Mouse (Mus musculus) forebrain, embryonic 13.5 days (tissue): ENCODE measurements at regions not wholly inside any gene's neighbourhood (a gene's known extent, or its start where the extent isn't known, plus 50 kb on each side); places are given as distances from the start of the nearest gene placed in this dataset.
A peak's percentile ranks its signal among the peaks of the same experiment; 100 is the strongest.

Source experiments
- ATAC-seq: fragments of 200-750 bp; cut with Nextera tagmentation; 2 replicates; pipeline ENCODE4 v1.8.0; 2017
- H3K27ac ChIP-seq: fragments of 300-500 bp; sonication (generic); 2 replicates; pipeline ENCODE4 v1.5.1; 2015; ENCODE audit warnings: inconsistent platforms, mild to moderate bottlenecking, moderate library complexity
- H3K27me3 ChIP-seq: fragments of 300-500 bp; sonication (generic); 2 replicates; pipeline ENCODE4 v1.6.1; 2015; ENCODE audit warnings: mild to moderate bottlenecking, inconsistent platforms
- H3K36me3 ChIP-seq: fragments of 300-500 bp; sonication (generic); 2 replicates; pipeline ENCODE4 v1.6.1; 2015; ENCODE audit warnings: mild to moderate bottlenecking, inconsistent platforms; ENCODE audit not compliant: poor library complexity, severe bottlenecking
- H3K4me1 ChIP-seq: fragments of 300-500 bp; sonication (generic); 2 replicates; pipeline ENCODE4 v1.6.1; 2015; ENCODE audit warnings: inconsistent platforms
- H3K4me2 ChIP-seq: fragments of 300-500 bp; sonication (generic); 2 replicates; pipeline ENCODE4 v1.6.1; 2015; ENCODE audit warnings: inconsistent platforms, mild to moderate bottlenecking, moderate library complexity
- H3K4me3 ChIP-seq: fragments of 300-500 bp; sonication (generic); 2 replicates; pipeline ENCODE4 v1.5.1; 2015; ENCODE audit warnings: mild to moderate bottlenecking, inconsistent platforms
- H3K9ac ChIP-seq: fragments of 300-500 bp; sonication (generic); 2 replicates; pipeline ENCODE4 v1.6.1; 2015; ENCODE audit warnings: mild to moderate bottlenecking, inconsistent platforms
- H3K9me3 ChIP-seq: fragments of 300-500 bp; sonication (generic); replicated peaks from 2 replicates; pipeline ENCODE4 v1.6.1; 2016; ENCODE audit warnings: inconsistent platforms
- WGBS: fragments of 180-500 bp; shearing (Covaris S2); methylation state at CpG from one replicate; pipeline ENCODE4 v1.1.7; 2015; 5-methylcytosine and 5-hydroxymethylcytosine counted together

DNA sequence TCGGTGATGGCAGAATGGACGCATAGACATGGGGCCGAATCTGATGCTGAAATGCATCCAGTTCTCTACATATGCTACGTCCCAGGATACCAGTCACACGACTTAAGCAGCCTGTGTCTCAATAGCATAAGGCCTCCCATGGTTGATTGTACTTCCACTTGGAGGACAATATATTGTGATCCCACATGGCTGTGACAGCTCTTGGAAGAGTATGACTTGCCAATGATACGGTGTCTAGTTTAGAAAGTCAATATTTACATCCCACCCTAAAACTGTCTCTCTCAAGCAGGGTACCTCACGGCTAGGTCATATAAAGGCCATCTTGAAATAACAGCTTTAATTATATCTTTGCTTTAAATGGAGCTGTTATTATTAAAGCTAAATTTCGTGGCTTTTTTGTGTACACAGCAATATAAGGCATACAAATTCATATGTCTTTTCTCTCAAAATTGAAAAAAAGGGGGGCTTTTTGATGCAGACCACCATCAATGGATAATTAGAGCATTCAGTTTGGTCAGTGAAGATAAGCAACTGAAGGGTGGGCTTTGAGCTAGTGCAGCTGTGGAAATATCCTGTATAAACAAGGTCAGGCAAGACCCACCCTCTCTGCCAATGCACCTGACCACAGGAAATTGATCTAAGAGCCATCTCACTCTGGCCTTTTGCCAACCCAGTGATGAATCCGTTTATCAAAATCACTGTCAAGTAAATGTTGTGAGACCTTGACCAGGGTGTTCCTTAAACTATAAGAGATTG is 551.9 kb upstream of the Map3k7 start:
- Histone ChIP-seq H3K9ac (no peak overlapping the region), H3K36me3 (no peaks in the 10 kb centered on the region), H3K27me3 (no peaks in the 10 kb centered on the region), H3K4me3 (no peak overlapping the region), H3K9me3 (no peaks in the 10 kb centered on the region), H3K27ac (no peak overlapping the region), H3K4me1 (0 out of 2 replicates have a peak, but pooled peaks cover 3% of the 10 kb centered on the region), H3K4me2 (no peak overlapping the region)
- ATAC-seq: no peak
- 88% methylated on average over 9 of the region's 9 CpGs for WGBS

GRCm38 (mm10) chr4:31417161-31417560 is 546.7 kb upstream of the Map3k7 start:
- 0 out of 2 replicates have a peak, but pooled peaks cover 4% of the 10 kb centered on the region for H3K9me3 ChIP-seq
- no peaks in the 10 kb centered on the region for H3K36me3 ChIP-seq
- no peak for ATAC-seq
- 96% methylated on average over 4 of the region's 4 CpGs for WGBS
- H3K9ac ChIP-seq: no peak overlapping the region
- 0 out of 2 replicates have a peak, but pooled peaks cover 3% of the 10 kb centered on the region for H3K4me1 ChIP-seq
- no peak overlapping the region for H3K27ac ChIP-seq
- no peaks in the 10 kb centered on the region for H3K27me3 ChIP-seq
- no peak overlapping the region for H3K4me3 ChIP-seq
- H3K4me2 ChIP-seq: no peak overlapping the region

DNA sequence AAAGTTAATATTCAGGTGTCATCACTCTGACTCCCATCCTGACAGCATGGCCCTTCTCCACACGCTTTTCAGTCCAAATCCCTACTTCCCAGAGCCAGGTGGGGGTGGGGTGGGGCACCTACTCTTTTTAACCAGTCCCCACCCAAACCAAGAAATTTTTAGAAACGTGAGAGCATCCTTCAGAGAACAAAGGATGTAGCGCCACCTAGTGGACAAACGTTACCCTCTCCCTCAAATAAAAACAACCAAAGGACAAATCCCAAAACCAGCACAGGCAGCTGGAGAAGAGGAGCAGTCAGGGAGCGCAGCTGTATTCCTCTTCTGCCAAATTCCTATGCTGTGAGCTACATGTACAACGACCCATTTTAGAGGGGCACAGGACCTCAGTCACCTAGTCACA is 544.7 kb upstream of the Map3k7 start:
- Histone ChIP-seq H3K9ac (no peak overlapping the region), H3K27me3 (no peaks in the 10 kb centered on the region), H3K4me1 (no peaks in the 10 kb centered on the region), H3K27ac (no peak overlapping the region), H3K36me3 (no peaks in the 10 kb centered on the region), H3K9me3 (0 out of 2 replicates have a peak, but pooled peaks cover 4% of the 10 kb centered on the region), H3K4me3 (no peak overlapping the region), H3K4me2 (no peak overlapping the region)
- peak; percentile 66 for ATAC-seq
- 14% methylated on average over 6 of the region's 6 CpGs for WGBS

GRCm38 (mm10) chr4:31420167-31420566 is 543.7 kb upstream of the Map3k7 start:
- Histone ChIP-seq H3K9ac (no peak overlapping the region), H3K27ac (no peak overlapping the region), H3K9me3 (0 out of 2 replicates have a peak, but pooled peaks cover 4% of the 10 kb centered on the region), H3K4me2 (no peak overlapping the region), H3K4me3 (no peak overlapping the region), H3K4me1 (no peaks in the 10 kb centered on the region), H3K36me3 (no peaks in the 10 kb centered on the region), H3K27me3 (no peaks in the 10 kb centered on the region)
- 89% methylated on average over 9 of the region's 9 CpGs for WGBS
- ATAC-seq: no peak

DNA sequence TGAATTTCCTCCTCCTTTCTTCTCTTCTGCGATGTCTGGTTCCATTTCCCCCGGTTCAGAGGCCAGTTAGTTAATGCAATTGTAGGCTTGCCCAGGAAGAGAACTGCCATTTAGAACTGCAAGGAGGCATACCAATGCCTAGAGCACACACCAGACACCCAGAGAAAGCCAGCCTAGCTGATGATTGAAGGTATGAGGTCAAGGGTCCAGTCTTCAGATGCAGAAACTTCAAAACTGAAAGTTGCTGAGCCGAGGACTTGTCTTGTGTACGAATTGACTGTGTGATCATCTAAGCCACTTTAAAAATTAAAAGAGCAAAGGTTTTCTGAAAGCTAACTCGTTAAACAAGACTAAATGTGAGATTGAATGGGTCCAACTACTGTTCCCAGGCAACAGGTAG is 542.5 kb upstream of the Map3k7 start:
- WGBS: 71% methylated on average over 5 of the region's 5 CpGs
- Histone ChIP-seq H3K36me3 (no peaks in the 10 kb centered on the region), H3K4me2 (no peak overlapping the region), H3K4me1 (no peaks in the 10 kb centered on the region), H3K9ac (no peak overlapping the region), H3K27ac (no peak overlapping the region), H3K9me3 (0 out of 2 replicates have a peak, but pooled peaks cover 4% of the 10 kb centered on the region), H3K4me3 (no peak overlapping the region), H3K27me3 (no peaks in the 10 kb centered on the region)
- ATAC-seq: no peak

DNA sequence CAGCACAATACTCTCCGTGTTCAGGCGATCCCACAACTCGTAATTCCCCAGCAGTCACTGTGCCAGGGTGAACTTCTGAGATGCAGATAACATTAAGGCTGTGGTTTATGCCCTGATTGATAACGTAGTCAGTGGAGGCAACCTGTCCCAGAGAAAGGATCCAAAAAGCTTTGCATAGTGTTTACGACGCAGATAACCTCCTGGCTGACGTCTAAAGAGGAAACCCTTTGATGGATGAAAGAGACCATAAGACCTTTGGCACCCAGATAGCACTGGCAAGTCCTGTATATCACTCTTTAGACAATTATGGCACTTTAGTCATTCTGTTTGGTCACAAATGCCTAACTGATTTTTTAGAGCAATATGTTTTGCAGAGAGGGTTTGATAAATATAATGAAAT is 538.8 kb upstream of the Map3k7 start:
- H3K27ac ChIP-seq: no peak overlapping the region
- no peaks in the 10 kb centered on the region for H3K9me3 ChIP-seq
- H3K36me3 ChIP-seq: no peaks in the 10 kb centered on the region
- H3K27me3 ChIP-seq: no peaks in the 10 kb centered on the region
- WGBS: 81% methylated on average over 7 of the region's 7 CpGs
- H3K4me1 ChIP-seq: no peaks in the 10 kb centered on the region
- no peak overlapping the region for H3K4me3 ChIP-seq
- H3K4me2 ChIP-seq: no peak overlapping the region
- no peak overlapping the region for H3K9ac ChIP-seq
- ATAC-seq: no peak

DNA sequence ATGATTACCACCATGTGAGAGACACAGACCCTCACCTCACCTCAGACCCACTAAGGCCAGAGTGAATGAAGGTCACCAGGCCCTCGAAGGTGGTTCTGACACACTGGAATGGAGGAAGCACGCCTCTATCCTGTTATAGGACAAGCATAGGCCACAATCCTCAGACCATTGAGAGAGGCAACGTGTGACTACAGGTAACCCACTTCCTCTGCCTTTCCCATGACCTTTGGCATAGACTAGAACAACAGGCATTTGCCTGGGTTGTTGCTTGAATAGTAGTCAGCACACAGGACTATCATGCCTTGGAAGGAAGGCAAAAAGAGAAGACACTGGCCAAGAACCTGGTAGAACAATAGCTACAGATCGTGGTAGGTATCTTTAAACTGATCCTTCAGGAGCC is 538.2 kb upstream of the Map3k7 start:
- no peak for ATAC-seq
- no peaks in the 10 kb centered on the region for H3K9me3 ChIP-seq
- H3K4me1 ChIP-seq: no peaks in the 10 kb centered on the region
- H3K27me3 ChIP-seq: no peaks in the 10 kb centered on the region
- no peaks in the 10 kb centered on the region for H3K36me3 ChIP-seq
- no peak overlapping the region for H3K27ac ChIP-seq
- H3K9ac ChIP-seq: no peak overlapping the region
- no peak overlapping the region for H3K4me3 ChIP-seq
- no peak overlapping the region for H3K4me2 ChIP-seq
- WGBS: 84% methylated on average over 4 of the region's 4 CpGs

DNA sequence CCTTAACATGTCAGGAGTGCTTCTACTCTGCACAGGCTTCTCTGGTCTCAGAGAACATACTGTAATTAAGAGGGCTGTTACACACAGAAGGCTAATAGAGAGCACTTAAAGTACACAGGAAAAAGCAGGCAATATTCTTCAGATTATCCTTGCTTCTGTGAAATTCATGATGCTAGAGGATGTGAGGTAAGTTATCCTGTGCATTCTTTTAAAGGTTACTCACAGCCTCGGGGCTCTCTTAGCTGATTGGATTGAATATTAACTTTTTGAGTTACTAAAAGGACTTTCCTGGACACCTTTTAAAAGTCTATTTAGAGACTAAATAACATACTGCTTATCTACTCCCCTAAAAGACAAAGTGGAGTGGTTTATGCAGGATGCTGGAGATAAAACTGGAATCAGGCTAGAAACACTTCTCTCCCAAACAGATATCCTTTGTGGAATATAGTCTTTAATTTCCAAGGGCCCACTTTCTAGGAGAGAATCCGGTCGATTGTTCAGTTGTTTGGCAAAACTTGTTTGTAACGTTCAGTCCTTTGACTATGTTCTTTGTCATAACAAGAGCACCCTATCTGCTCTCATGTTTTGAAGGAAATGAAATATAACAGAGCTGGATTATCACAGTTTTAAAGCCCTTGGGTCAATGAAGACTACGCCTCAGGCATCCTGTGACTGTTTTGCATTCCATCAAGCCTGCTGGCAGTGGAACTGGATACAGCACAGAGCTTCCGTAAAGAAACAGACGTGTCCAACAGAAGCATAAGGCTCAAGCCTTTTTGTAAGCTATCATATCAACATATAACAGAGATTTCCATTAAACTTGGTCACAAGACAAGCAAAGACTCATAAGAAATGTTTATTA is 537.5 kb upstream of the Map3k7 start:
- 88% methylated on average over 7 of the region's 7 CpGs for WGBS
- no peaks in the 10 kb centered on the region for H3K27me3 ChIP-seq
- H3K36me3 ChIP-seq: no peaks in the 10 kb centered on the region
- no peaks in the 10 kb centered on the region for H3K4me1 ChIP-seq
- no peak overlapping the region for H3K4me3 ChIP-seq
- H3K4me2 ChIP-seq: no peak overlapping the region
- no peak overlapping the region for H3K27ac ChIP-seq
- no peak for ATAC-seq
- no peaks in the 10 kb centered on the region for H3K9me3 ChIP-seq
- no peak overlapping the region for H3K9ac ChIP-seq

- no peak for ATAC-seq
Measured at GRCm38 (mm10) chr4:31433943-31434342, 530.0 kb upstream of the Map3k7 start.

DNA sequence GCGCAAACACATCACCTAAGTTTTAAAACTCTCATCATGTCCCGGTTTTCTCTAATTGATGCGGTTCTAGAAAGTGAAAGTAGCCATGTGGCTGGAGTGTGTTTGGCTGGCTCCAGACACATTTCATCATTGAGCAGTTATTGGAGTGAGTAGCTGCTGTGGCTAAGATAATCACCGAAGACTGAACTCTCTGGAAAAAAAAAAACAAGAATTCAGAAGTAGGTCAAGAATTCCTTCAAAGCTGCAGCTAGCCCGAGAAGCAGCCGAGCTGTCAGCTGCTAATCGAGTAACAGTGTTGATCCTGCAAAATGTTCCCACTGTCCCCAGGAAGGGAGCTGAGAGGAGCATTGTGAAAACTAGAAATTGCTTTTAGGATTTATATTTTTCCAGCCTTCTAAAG is 509.0 kb upstream of the Map3k7 start:
- no peaks in the 10 kb centered on the region for H3K4me1 ChIP-seq
- no peaks in the 10 kb centered on the region for H3K9me3 ChIP-seq
- H3K4me2 ChIP-seq: no peak overlapping the region
- WGBS: 73% methylated on average over 7 of the region's 7 CpGs
- no peaks in the 10 kb centered on the region for H3K27me3 ChIP-seq
- no peak for ATAC-seq
- H3K4me3 ChIP-seq: no peak overlapping the region
- H3K36me3 ChIP-seq: no peaks in the 10 kb centered on the region
- H3K9ac ChIP-seq: no peak overlapping the region
- no peak overlapping the region for H3K27ac ChIP-seq

More at GRCm38 (mm10) chr4:31433943-31434342, 530.0 kb upstream of the Map3k7 start:
- no peaks in the 10 kb centered on the region for H3K27me3 ChIP-seq
- H3K9me3 ChIP-seq: no peaks in the 10 kb centered on the region
- no peak overlapping the region for H3K4me2 ChIP-seq
- H3K27ac ChIP-seq: no peak overlapping the region
- no peak overlapping the region for H3K9ac ChIP-seq
- H3K4me3 ChIP-seq: no peak overlapping the region
- WGBS: 94% methylated on average over 7 of the region's 7 CpGs
- no peaks in the 10 kb centered on the region for H3K4me1 ChIP-seq
- H3K36me3 ChIP-seq: no peaks in the 10 kb centered on the region

GRCm38 (mm10) chr4:31455466-31455865 is 508.4 kb upstream of the Map3k7 start:
- Histone ChIP-seq H3K27me3 (no peaks in the 10 kb centered on the region), H3K9me3 (no peaks in the 10 kb centered on the region), H3K27ac (no peak overlapping the region), H3K4me3 (no peak overlapping the region), H3K4me1 (no peaks in the 10 kb centered on the region), H3K4me2 (no peak overlapping the region), H3K36me3 (no peaks in the 10 kb centered on the region), H3K9ac (no peak overlapping the region)
- no peak for ATAC-seq
- WGBS: 85% methylated on average over 4 of the region's 4 CpGs

- no peaks in the 10 kb centered on the region for H3K36me3 ChIP-seq
- no peak overlapping the region for H3K27ac ChIP-seq
- no peak overlapping the region for H3K4me3 ChIP-seq
- WGBS: 66% methylated on average over 4 of the region's 4 CpGs
- no peak overlapping the region for H3K9ac ChIP-seq
- H3K27me3 ChIP-seq: no peaks in the 10 kb centered on the region
- no peak; the same call in 1 of the 2 replicates for ATAC-seq
- H3K4me2 ChIP-seq: no peak overlapping the region
- no peaks in the 10 kb centered on the region for H3K4me1 ChIP-seq
- H3K9me3 ChIP-seq: no peaks in the 10 kb centered on the region
Measured at GRCm38 (mm10) chr4:31462456-31462855, 501.4 kb upstream of the Map3k7 start.
